Mouse (Mus musculus): ENCODE data around the gene Dip2a. TPM values are rescaled to one million over a fixed set of nuclear protein-coding genes. Genes with fewer than 3 reads are reported as not detected.

The Dip2a gene
- polyA plus RNA-seq, 1 experiment, result 12.5 TPM

DNA sequence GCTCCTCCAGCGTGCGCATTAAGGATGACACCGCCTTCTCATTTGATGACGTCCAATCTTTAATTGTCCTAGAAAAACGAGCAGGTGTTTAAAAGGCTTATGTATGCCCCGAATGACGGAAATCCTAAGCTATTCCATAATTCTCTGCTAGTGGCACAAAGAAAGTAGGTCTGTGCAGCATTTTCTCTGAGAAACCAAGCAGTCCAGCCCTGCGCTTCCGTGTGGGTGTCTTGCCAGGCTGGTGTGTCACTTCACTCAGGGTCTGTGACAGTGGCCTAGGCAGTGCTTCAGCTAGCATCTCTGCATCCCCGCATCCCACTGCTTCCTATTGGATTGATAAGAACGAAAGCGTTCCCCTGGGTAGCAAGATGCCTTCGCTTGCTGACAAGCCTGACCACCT lies 23.7 kb upstream of the Dip2a start:
- Histone ChIP-seq H3K27ac (ENCODE audit: insufficient read depth, low read length) (no peak overlapping the region), H3K27me3 (ENCODE audit: control insufficient read depth, insufficient read depth, low read length, poor library complexity, severe bottlenecking) (no peaks in the 10 kb centered on the region), H3K9me3 (replicated peaks; ENCODE audit: control insufficient read depth, insufficient read depth, low read length, poor library complexity, severe bottlenecking) (no peaks in the 10 kb centered on the region), H3K4me1 (ENCODE audit: control insufficient read depth, insufficient read depth, low read length) (no peaks in the 10 kb centered on the region), H3K36me3 (ENCODE audit: control insufficient read depth, insufficient read depth, low read length, poor library complexity, severe bottlenecking) (peaks cover 14% of the 10 kb centered on the region), H3K9ac (ENCODE audit: low read depth, poor library complexity, severe bottlenecking) (no peak overlapping the region), H3K4me3 (ENCODE audit: low read depth, low read length) (no peak overlapping the region)
- TF ChIP-seq POLR2A (IDR thresholded peaks at IDR 0.05; ENCODE audit: insufficient read depth, low read length), result no peak
- TF ChIP-seq CTCF (IDR thresholded peaks at IDR 0.05; ENCODE audit: low read depth, low read length), result no peak
- no peak for TF ChIP-seq EP300 (IDR thresholded peaks at IDR 0.05; ENCODE audit: insufficient read depth, low read depth, low read length)

DNA sequence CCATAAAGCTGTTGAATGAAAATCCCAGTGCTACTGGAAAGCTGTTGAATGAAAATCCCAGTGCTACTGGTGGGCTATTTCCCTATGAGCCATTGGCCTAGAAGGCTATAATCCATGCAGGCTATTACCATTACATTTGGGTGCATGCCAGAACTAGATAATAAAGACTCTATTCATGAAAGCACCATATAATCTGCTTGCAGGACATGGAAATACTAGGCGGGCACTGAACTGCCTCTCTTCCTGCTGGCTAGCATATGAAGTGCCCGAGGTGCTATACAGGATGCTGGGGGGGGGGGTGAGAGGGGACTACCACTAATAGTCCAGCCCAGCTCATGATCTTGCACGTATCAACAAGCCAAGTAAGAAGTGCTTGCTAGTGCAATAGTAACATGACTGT lies 18.1 kb upstream of the Dip2a start:
- Histone ChIP-seq H3K9me3 (replicated peaks; ENCODE audit: control insufficient read depth, insufficient read depth, low read length, poor library complexity, severe bottlenecking) (no peaks in the 10 kb centered on the region), H3K36me3 (ENCODE audit: control insufficient read depth, insufficient read depth, low read length, poor library complexity, severe bottlenecking) (peaks cover 5% of the 10 kb centered on the region), H3K4me3 (ENCODE audit: low read depth, low read length) (no peak overlapping the region), H3K4me1 (ENCODE audit: control insufficient read depth, insufficient read depth, low read length) (no peaks in the 10 kb centered on the region), H3K27ac (ENCODE audit: insufficient read depth, low read length) (no peak overlapping the region), H3K27me3 (ENCODE audit: control insufficient read depth, insufficient read depth, low read length, poor library complexity, severe bottlenecking) (no peaks in the 10 kb centered on the region), H3K9ac (ENCODE audit: low read depth, poor library complexity, severe bottlenecking) (no peak overlapping the region)
- TF ChIP-seq EP300 (IDR thresholded peaks at IDR 0.05; ENCODE audit: insufficient read depth, low read depth, low read length), result no peak
- TF ChIP-seq POLR2A (IDR thresholded peaks at IDR 0.05; ENCODE audit: insufficient read depth, low read length), result no peak
- TF ChIP-seq CTCF (IDR thresholded peaks at IDR 0.05; ENCODE audit: low read depth, low read length), result no peak

DNA sequence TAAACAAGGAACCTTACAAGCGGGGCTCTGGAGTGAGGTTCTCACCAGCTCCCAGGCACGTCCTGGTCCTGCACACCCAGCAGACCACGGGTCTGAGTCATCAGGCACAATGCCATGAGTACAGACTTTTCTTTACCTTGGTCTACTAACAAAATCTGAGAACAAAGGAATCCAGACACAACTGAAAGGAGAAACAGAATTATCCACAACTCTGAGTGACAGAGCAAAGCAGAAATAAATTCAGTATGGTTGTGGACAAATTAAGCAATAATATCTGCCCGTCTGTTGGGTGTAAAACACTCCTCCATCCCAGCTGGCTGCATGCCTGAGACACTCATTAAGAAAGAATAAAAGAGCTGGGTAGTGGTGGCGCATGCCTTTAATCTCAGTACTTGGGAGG lies 13.4 kb upstream of the Dip2a start:
- Histone ChIP-seq H3K9ac (ENCODE audit: low read depth, poor library complexity, severe bottlenecking) (no peak overlapping the region), H3K9me3 (replicated peaks; ENCODE audit: control insufficient read depth, insufficient read depth, low read length, poor library complexity, severe bottlenecking) (no peaks in the 10 kb centered on the region), H3K4me3 (ENCODE audit: low read depth, low read length) (no peak overlapping the region), H3K27me3 (ENCODE audit: control insufficient read depth, insufficient read depth, low read length, poor library complexity, severe bottlenecking) (no peaks in the 10 kb centered on the region), H3K27ac (ENCODE audit: insufficient read depth, low read length) (no peak overlapping the region), H3K4me1 (ENCODE audit: control insufficient read depth, insufficient read depth, low read length) (no peaks in the 10 kb centered on the region), H3K36me3 (ENCODE audit: control insufficient read depth, insufficient read depth, low read length, poor library complexity, severe bottlenecking) (peaks cover 17% of the 10 kb centered on the region)
- TF ChIP-seq CTCF (IDR thresholded peaks at IDR 0.05; ENCODE audit: low read depth, low read length) (no peak), EP300 (IDR thresholded peaks at IDR 0.05; ENCODE audit: insufficient read depth, low read depth, low read length) (no peak), POLR2A (IDR thresholded peaks at IDR 0.05; ENCODE audit: insufficient read depth, low read length) (no peak)

DNA sequence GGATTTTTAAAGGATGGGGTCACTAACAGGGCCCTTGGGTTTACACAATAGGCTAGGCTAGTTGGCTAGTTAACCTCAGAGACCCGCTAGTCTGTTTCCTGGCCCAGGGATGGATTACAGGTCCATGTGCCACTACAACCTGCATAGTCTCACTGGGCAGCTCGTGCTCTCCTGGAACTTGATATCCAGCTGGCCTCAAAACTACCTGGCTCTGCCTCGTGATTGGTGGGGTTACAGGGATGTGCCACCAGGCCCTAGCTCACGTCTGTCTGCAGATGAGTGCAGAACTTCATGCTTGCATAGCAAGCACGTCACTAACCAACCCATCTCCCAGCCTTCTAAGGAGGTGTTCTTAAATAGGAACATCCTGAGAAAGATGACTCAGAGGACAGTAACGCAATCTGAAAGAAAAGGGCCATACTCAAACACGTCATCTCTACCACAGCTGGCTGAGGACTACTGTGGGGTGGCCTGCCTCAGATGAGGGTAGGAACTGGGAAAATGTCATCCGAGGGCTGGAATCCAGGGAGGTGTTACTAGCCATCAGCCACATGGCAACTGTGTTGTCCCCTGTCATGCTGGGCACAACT lies 12.3 kb upstream of the Dip2a start:
- H3K36me3 ChIP-seq (ENCODE audit: control insufficient read depth, insufficient read depth, low read length, poor library complexity, severe bottlenecking), result peaks cover 23% of the 10 kb centered on the region
- H3K4me1 ChIP-seq (ENCODE audit: control insufficient read depth, insufficient read depth, low read length), result no peaks in the 10 kb centered on the region
- no peak overlapping the region for H3K27ac ChIP-seq (ENCODE audit: insufficient read depth, low read length)
- H3K27me3 ChIP-seq (ENCODE audit: control insufficient read depth, insufficient read depth, low read length, poor library complexity, severe bottlenecking), result no peaks in the 10 kb centered on the region
- no peak overlapping the region for H3K9ac ChIP-seq (ENCODE audit: low read depth, poor library complexity, severe bottlenecking)
- H3K4me3 ChIP-seq (ENCODE audit: low read depth, low read length), result no peak overlapping the region
- TF ChIP-seq EP300 (IDR thresholded peaks at IDR 0.05; ENCODE audit: insufficient read depth, low read depth, low read length) (no peak), POLR2A (IDR thresholded peaks at IDR 0.05; ENCODE audit: insufficient read depth, low read length) (no peak), CTCF (IDR thresholded peaks at IDR 0.05; ENCODE audit: low read depth, low read length) (no peak)
- H3K9me3 ChIP-seq (replicated peaks; ENCODE audit: control insufficient read depth, insufficient read depth, low read length, poor library complexity, severe bottlenecking), result no peaks in the 10 kb centered on the region

DNA sequence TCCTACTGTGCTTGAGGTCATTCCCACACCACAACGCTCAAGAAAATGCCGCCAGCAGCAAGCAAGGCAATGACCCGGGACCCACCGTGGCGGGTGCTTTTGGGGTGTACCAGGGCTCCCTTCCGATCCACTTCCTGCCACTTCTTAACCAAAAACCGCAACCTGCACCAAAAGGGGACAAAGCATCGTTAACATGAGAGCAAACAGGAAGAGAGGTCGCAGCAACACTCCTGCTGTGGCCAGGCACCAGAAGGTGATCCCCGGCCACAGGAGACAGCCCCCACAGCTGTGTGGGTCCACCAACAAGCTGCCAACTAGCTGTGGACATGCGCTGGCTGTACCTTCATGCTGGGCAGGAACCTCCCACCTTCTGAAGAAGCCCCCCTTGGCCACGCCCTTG lies 9.9 kb upstream of the Dip2a start:
- H3K4me3 ChIP-seq (ENCODE audit: low read depth, low read length), result no peak overlapping the region
- no peaks in the 10 kb centered on the region for H3K4me1 ChIP-seq (ENCODE audit: control insufficient read depth, insufficient read depth, low read length)
- H3K36me3 ChIP-seq (ENCODE audit: control insufficient read depth, insufficient read depth, low read length, poor library complexity, severe bottlenecking), result peaks cover 38% of the 10 kb centered on the region
- H3K27me3 ChIP-seq (ENCODE audit: control insufficient read depth, insufficient read depth, low read length, poor library complexity, severe bottlenecking), result no peaks in the 10 kb centered on the region
- H3K27ac ChIP-seq (ENCODE audit: insufficient read depth, low read length), result no peak overlapping the region
- H3K9ac ChIP-seq (ENCODE audit: low read depth, poor library complexity, severe bottlenecking), result no peak overlapping the region
- no peaks in the 10 kb centered on the region for H3K9me3 ChIP-seq (replicated peaks; ENCODE audit: control insufficient read depth, insufficient read depth, low read length, poor library complexity, severe bottlenecking)
- TF ChIP-seq CTCF (IDR thresholded peaks at IDR 0.05; ENCODE audit: low read depth, low read length) (no peak), EP300 (IDR thresholded peaks at IDR 0.05; ENCODE audit: insufficient read depth, low read depth, low read length) (no peak), POLR2A (IDR thresholded peaks at IDR 0.05; ENCODE audit: insufficient read depth, low read length) (no peak)

DNA sequence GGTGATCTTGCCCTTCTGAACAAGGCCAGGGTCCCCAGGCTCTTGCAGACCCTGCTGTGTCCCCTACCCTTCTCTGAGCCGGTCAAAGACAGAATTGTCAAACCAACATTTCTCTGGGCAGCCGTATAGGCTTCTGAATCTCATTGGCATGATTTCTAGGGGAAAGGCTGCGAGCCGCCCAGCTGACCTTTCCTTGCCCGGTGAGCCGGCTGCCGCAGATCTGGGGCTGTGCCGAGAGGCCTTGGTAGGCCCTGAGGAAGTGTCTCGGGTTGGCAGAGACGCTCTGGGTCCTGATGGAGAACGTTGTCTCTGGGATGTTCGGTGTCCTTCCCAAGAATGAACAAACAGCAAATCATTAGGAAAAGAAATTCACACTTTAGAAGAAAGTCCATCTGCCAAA lies 8.9 kb upstream of the Dip2a start:
- H3K36me3 ChIP-seq (ENCODE audit: control insufficient read depth, insufficient read depth, low read length, poor library complexity, severe bottlenecking), result peaks cover 40% of the 10 kb centered on the region
- no peak for TF ChIP-seq EP300 (IDR thresholded peaks at IDR 0.05; ENCODE audit: insufficient read depth, low read depth, low read length)
- no peak for TF ChIP-seq CTCF (IDR thresholded peaks at IDR 0.05; ENCODE audit: low read depth, low read length)
- TF ChIP-seq POLR2A (IDR thresholded peaks at IDR 0.05; ENCODE audit: insufficient read depth, low read length), result no peak

More for the DNA sequence above, 8.9 kb upstream of the Dip2a start:
- no peaks in the 10 kb centered on the region for H3K9me3 ChIP-seq (replicated peaks; ENCODE audit: control insufficient read depth, insufficient read depth, low read length, poor library complexity, severe bottlenecking)
- H3K4me3 ChIP-seq (ENCODE audit: low read depth, low read length), result no peak overlapping the region
- no peaks in the 10 kb centered on the region for H3K4me1 ChIP-seq (ENCODE audit: control insufficient read depth, insufficient read depth, low read length)
- H3K9ac ChIP-seq (ENCODE audit: low read depth, poor library complexity, severe bottlenecking), result no peak overlapping the region
- no peaks in the 10 kb centered on the region for H3K27me3 ChIP-seq (ENCODE audit: control insufficient read depth, insufficient read depth, low read length, poor library complexity, severe bottlenecking)
- no peak overlapping the region for H3K27ac ChIP-seq (ENCODE audit: insufficient read depth, low read length)

Measured in ES-Bruce4 (cell line).